ENCODE assay signal across 22 mouse cellular contexts in genomic region chr4:63063360-63063759, GRCm38 (mm10).
DNase-seq lines count a peak whose midpoint lies in the region; ATAC-seq and TF ChIP-seq lines count a peak whose summit lies in the region.
"Had no signal": no experiment of that assay in that cellular context is flagged by ENCODE, and none has a peak within 500 bp of the region (broad histone marks: within the 10 kb centered on the region; RNA-seq: fewer than 3 reads in every experiment).

No protein-coding gene starts in this region.

- no peaks in the 10 kb centered on the region for H3K27me3 ChIP-seq in liver, adult 2 months (ENCODE audit: control insufficient read depth, insufficient read depth, low read length)
- no peaks in the 10 kb centered on the region for H3K27me3 ChIP-seq in liver, embryonic 11.5 days (replicated peaks; ENCODE audit: control insufficient read depth, insufficient read depth, low read length)
- H3K27me3 ChIP-seq in liver, postnatal 0 days (ENCODE audit: insufficient read depth, low read length), result no peaks in the 10 kb centered on the region
- H3K27me3 ChIP-seq: embryonic facial prominence, embryonic 13.5 days; embryonic facial prominence, embryonic 15.5 days; forebrain, embryonic 12.5 days had no signal

- no peak for TF ChIP-seq POLR2A in liver, adult 2 months (IDR thresholded peaks at IDR 0.05; ENCODE audit: extremely low read depth, insufficient read depth, low read length)

- peak; percentile 39 for DNase-seq in heart, adult 11 months
- no peak for DNase-seq in heart, postnatal 4 days
- DNase-seq in liver, adult 2 months (ENCODE audit: extremely low read depth, low read depth, low spot score), result peak; percentile 82
- DNase-seq in liver, embryonic 11.5 days (ENCODE audit: low spot score), result no peak
- DNase-seq in liver, postnatal 0 days, result no peak
- DNase-seq in liver, result no peak
- DNase-seq: adrenal gland, adult 2 months; adrenal gland, postnatal 10 days; adrenal gland, postnatal 25 days; cerebellum, adult 11 months; cerebellum, adult 18-20 months; cerebellum, adult 8-10 months; cerebellum, adult 9-11 months; cerebellum, postnatal 14 days; cerebellum, postnatal 36 days; embryo, embryonic 11 days had no signal

- H3K4me1 ChIP-seq in liver, adult 2 months (ENCODE audit: control insufficient read depth, insufficient read depth, low read length), result peaks cover 8% of the 10 kb centered on the region
- no peaks in the 10 kb centered on the region for H3K4me1 ChIP-seq in liver, embryonic 11.5 days (replicated peaks; ENCODE audit: control insufficient read depth, insufficient read depth, low read length)
- H3K4me1 ChIP-seq in liver, postnatal 0 days (ENCODE audit: insufficient read depth), result peaks cover 3% of the 10 kb centered on the region; the same call in 1 of the 2 replicates

- no peaks in the 10 kb centered on the region for H3K9me3 ChIP-seq in liver, embryonic 11.5 days (ENCODE audit: control insufficient read depth, low read length)
- no peaks in the 10 kb centered on the region for H3K9me3 ChIP-seq in liver, postnatal 0 days (ENCODE audit: low read length)
- H3K9me3 ChIP-seq: embryonic facial prominence, embryonic 13.5 days; embryonic facial prominence, embryonic 15.5 days; forebrain, embryonic 10.5 days; forebrain, embryonic 12.5 days had no signal

- TF ChIP-seq EP300 in liver, postnatal 0 days (IDR thresholded peaks at IDR 0.05; ENCODE audit: low read depth), result no peak

- H3K4me2 ChIP-seq in liver, embryonic 11.5 days, result no peak overlapping the region
- no peak overlapping the region for H3K4me2 ChIP-seq in liver, postnatal 0 days (ENCODE audit: low read depth, low read length)
- H3K4me2 ChIP-seq: embryonic facial prominence, embryonic 13.5 days; embryonic facial prominence, embryonic 15.5 days; forebrain, embryonic 12.5 days had no signal

- no peak overlapping the region for H3K4me3 ChIP-seq in liver, adult 2 months (ENCODE audit: insufficient read depth, low read depth, low read length)
- no peak overlapping the region for H3K4me3 ChIP-seq in liver, embryonic 11.5 days (ENCODE audit: low read depth, low read length)
- H3K4me3 ChIP-seq in liver, postnatal 0 days (ENCODE audit: low read depth, low read length), result no peak overlapping the region
- H3K4me3 ChIP-seq: embryonic facial prominence, embryonic 13.5 days; embryonic facial prominence, embryonic 15.5 days; erythroblast, embryonic 14.5 days; forebrain, embryonic 10.5 days; forebrain, embryonic 12.5 days had no signal

- no peak for ATAC-seq in liver, embryonic 11.5 days (replicated peaks; ENCODE audit: low FRiP score)
- ATAC-seq in liver, postnatal 0 days, result peak; percentile 80
- ATAC-seq: forebrain, embryonic 14.5 days had no signal

- no peak overlapping the region for H3K9ac ChIP-seq in liver, adult 2 months (ENCODE audit: low read depth, low read length)
- H3K9ac ChIP-seq in liver, embryonic 11.5 days (ENCODE audit: low read depth, low read length), result no peak overlapping the region
- H3K9ac ChIP-seq in liver, postnatal 0 days (replicated peaks), result no peak overlapping the region
- H3K9ac ChIP-seq: embryonic facial prominence, embryonic 13.5 days; embryonic facial prominence, embryonic 15.5 days; forebrain, embryonic 12.5 days had no signal

- H3K27ac ChIP-seq in liver, adult 2 months (replicated peaks; ENCODE audit: insufficient read depth, low read depth, low read length), result peak overlapping the region; percentile 64
- no peak overlapping the region for H3K27ac ChIP-seq in liver, embryonic 11.5 days (ENCODE audit: low read depth, low read length)
- H3K27ac ChIP-seq in liver, postnatal 0 days (ENCODE audit: low read depth), result 0 out of 2 replicates have a peak overlapping the region, but pooled peaks have one; percentile 24
- H3K27ac ChIP-seq: embryonic facial prominence, embryonic 13.5 days; embryonic facial prominence, embryonic 15.5 days; forebrain, embryonic 10.5 days; forebrain, embryonic 12.5 days had no signal

- no peaks in the 10 kb centered on the region for H3K79me2 ChIP-seq in liver, adult 2 months (ENCODE audit: control insufficient read depth, insufficient read depth, low read length)

- WGBS in liver, adult 2 months, result 35% methylated on average over 4 of the region's 4 CpGs
- WGBS in liver, embryonic 11.5 days, result 81% methylated on average over 4 of the region's 4 CpGs
- WGBS in liver, postnatal 0 days (ENCODE audit: insufficient replicate concordance), result 67% methylated on average over 4 of the region's 4 CpGs

- no peak for TF ChIP-seq CTCF in liver, adult 2 months (IDR thresholded peaks at IDR 0.05; ENCODE audit: low read depth, low read length)
- no peak for TF ChIP-seq CTCF in liver, postnatal 0 days (IDR thresholded peaks at IDR 0.05; ENCODE audit: low read depth)

- no peaks in the 10 kb centered on the region for H3K36me3 ChIP-seq in liver, adult 2 months (ENCODE audit: control insufficient read depth, insufficient read depth, low read length)
- H3K36me3 ChIP-seq in liver, embryonic 11.5 days (ENCODE audit: control insufficient read depth, insufficient read depth, low read length), result no peaks in the 10 kb centered on the region
- H3K36me3 ChIP-seq in liver, postnatal 0 days (replicated peaks; ENCODE audit: insufficient read depth, low read length), result no peaks in the 10 kb centered on the region

Comparison
In these comparisons a context has a peak if more than half of its experiments do, and no peak if none do; other contexts are left out.
1. DNase-seq: peak in heart, adult 11 months (single experiment) and liver, adult 2 months (single experiment); none in heart, postnatal 4 days (single experiment), liver, embryonic 11.5 days (single experiment), liver, postnatal 0 days (single experiment) and liver (single experiment).